Mouse (Mus musculus): ENCODE results near the gene Polq. TPM values are rescaled to one million over a fixed set of nuclear protein-coding genes. Genes with fewer than 3 reads are reported as not detected.

The Polq gene
- 9.4 and 12.2 TPM in 2 replicates for polyA plus RNA-seq (2015; fragmentation: Nextera tagmentation; extraction: Ambion mirVana)

DNA sequence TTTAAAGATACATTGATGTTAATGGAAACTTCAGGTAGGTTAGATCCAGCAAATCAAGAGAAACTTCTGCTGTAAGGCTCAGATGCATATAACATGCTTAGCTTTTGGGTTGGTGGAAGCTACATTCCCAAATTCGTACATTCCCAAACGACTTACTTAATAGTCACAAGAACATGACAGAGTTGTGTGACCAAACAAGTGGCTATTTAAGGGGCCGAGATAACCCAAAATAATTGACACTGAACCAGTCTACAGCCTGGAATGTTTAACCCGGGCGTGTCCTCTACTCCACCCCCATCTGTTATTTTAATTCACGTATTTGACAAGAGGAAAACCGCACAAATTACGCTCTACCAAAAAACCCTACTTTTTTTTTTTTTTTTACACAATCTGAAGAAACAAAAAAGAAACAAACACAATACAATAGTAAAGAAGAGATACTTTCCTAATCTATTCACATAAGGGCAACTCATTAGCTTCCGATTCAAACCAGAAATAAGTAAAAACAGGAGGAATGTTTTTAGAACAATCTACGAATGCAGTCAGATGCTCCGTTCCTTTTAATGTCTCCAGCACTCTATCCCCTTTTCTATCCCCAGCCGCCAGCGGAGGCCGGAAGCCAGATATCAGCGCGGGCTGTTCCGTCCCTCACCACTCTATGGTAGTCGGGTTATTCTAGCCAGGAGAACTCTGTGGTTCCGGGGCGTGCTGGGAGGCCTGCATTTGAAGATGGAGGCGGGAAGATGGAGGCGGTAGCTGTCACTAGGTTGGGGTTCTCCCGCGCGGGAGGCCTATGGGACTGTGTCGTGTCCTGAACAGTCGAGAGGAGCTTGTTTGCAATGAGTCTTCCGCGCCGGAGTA, at the start of gene Polq:
Gene Polq, plus strand, starts transcription at position 726 of the 861 bp plus-strand sequence.
- DNase-seq (peak; percentile 91), ATAC-seq (ENCODE audit: low read depth) (peak; percentile 98)
- WGBS (ENCODE audit: insufficient replicate concordance) = 3% methylated on average over 30 of the region's 30 CpGs
- peak within 1 kb of the TSS; percentile 71 for H3K4me2 ChIP-seq
- no peaks in the 10 kb centered on the region for H3K9me3 ChIP-seq (replicated peaks)
- H3K4me1 ChIP-seq (replicated peaks) = peaks cover 30% of the 10 kb centered on the region
- H3K27ac ChIP-seq = peak within 1 kb of the TSS; percentile 60
- H3K9ac ChIP-seq = peak within 1 kb of the TSS; percentile 92
- peaks cover 23% of the 10 kb centered on the region for H3K36me3 ChIP-seq
- H3K27me3 ChIP-seq = no peaks in the 10 kb centered on the region
- peak within 1 kb of the TSS; percentile 95 for H3K4me3 ChIP-seq (replicated peaks)

DNA sequence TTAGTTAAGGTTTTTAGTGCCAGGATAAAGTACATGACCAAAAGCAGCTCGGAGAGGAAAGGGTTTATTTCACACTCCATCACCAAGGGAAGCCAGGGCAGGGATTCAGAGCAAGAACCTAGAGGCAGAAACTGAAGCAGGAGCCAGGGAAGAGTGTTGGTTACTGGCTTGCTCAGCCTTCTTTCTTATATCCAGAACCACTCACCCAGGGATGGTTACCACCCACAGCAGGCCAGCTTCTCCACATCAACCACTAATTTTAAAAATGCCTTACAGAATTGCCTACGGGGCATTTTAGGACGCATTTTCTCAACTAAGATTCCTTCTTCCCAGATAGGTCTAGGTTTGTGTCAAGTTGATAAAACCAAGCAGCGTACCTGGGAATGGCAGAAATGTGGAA, 48.2 kb upstream of the Polq start:
- no peaks in the 10 kb centered on the region for H3K9me3 ChIP-seq (replicated peaks)
- no peak overlapping the region for H3K27ac ChIP-seq
- ATAC-seq (ENCODE audit: low read depth) (no peak), DNase-seq (no peak)
- H3K36me3 ChIP-seq = no peaks in the 10 kb centered on the region
- no peak overlapping the region for H3K4me3 ChIP-seq (replicated peaks)
- no peaks in the 10 kb centered on the region for H3K4me1 ChIP-seq (replicated peaks)
- 70% methylated on average over 4 of the region's 4 CpGs for WGBS (ENCODE audit: insufficient replicate concordance)
- no peak overlapping the region for H3K4me2 ChIP-seq
- H3K9ac ChIP-seq = no peak overlapping the region
- no peaks in the 10 kb centered on the region for H3K27me3 ChIP-seq

DNA sequence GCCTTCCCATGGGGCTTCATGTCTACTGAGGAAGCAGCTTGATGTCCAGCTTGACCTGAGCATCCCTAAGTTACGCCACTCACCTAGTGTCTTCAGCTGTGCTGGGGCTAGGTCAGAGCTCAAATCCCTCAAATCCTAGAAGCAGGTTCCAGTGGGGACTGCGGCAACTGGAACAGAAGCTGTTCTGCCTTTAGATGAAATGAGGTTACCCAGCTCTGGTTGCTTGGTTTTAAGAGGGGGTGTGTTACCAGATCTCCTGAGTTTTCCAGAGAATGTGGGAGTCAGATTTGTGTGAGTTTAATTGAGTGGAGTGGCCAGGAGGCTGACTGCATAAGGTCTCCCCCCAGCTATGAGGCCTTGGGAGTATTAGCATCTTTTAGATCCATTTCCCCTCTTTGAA, 32.5 kb upstream of the Polq start:
- Histone ChIP-seq H3K27ac (no peak overlapping the region), H3K9ac (no peak overlapping the region), H3K36me3 (no peaks in the 10 kb centered on the region), H3K4me3 (replicated peaks) (no peak overlapping the region), H3K27me3 (no peaks in the 10 kb centered on the region), H3K4me1 (replicated peaks) (no peaks in the 10 kb centered on the region), H3K9me3 (replicated peaks) (no peaks in the 10 kb centered on the region), H3K4me2 (no peak overlapping the region)
- DNase-seq = no peak
- WGBS (ENCODE audit: insufficient replicate concordance) = 84% methylated on average over 2 of the region's 2 CpGs
- no peak for ATAC-seq (ENCODE audit: low read depth)

DNA sequence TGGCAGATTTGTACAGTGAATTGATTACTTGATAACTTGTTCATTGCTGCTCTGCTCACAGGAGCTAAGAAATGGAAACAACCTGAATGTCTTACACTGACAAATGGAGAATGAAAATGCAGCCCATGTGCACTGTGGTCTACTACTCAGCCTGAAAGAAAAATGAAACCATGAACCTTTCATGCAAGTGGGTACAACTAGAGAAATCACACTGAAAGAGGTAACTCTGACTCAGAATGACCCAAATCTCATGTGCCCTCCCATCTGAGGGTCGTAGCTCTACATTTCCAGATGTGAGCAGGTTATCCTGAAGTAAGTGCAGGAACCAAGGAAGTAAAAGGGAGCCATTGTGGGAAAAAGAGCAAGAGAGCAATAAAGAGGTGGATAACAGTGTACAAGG, 27.8 kb upstream of the Polq start:
- Histone ChIP-seq H3K9ac (no peak overlapping the region), H3K9me3 (replicated peaks) (no peaks in the 10 kb centered on the region), H3K36me3 (no peaks in the 10 kb centered on the region), H3K27me3 (no peaks in the 10 kb centered on the region), H3K27ac (no peak overlapping the region), H3K4me3 (replicated peaks) (no peak overlapping the region), H3K4me2 (no peak overlapping the region), H3K4me1 (replicated peaks) (no peaks in the 10 kb centered on the region)
- DNase-seq = no peak
- WGBS (ENCODE audit: insufficient replicate concordance) = 73% methylated on average over 1 of the region's 1 CpGs
- ATAC-seq (ENCODE audit: low read depth) = no peak

DNA sequence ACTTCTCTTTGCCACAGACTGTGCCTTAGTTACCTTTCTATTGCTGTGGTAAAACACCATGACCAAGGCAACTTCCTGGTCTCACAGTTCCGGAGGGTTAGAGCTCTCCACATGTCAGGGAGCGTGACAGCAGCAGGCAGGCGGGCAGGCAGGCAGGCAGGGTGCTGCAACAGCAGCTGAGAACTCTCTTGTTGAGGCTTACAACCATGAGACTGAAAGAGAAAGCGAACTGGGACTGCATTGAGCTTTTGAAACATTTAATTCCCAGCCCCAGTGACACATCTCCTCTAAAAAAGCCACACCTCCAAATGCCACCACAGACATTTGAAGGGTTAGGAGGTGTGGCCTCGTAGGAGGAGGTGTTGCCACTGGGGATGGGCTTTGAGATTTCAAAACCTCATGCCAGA, 25.9 kb upstream of the Polq start:
- Histone ChIP-seq H3K4me3 (replicated peaks) (peak overlapping the region; percentile 21; the same call in 1 of the 2 replicates), H3K27ac (no peak overlapping the region), H3K4me2 (peak overlapping the region; percentile 39), H3K36me3 (no peaks in the 10 kb centered on the region), H3K27me3 (no peaks in the 10 kb centered on the region), H3K9me3 (replicated peaks) (no peaks in the 10 kb centered on the region), H3K9ac (no peak overlapping the region), H3K4me1 (replicated peaks) (no peaks in the 10 kb centered on the region)
- ATAC-seq (ENCODE audit: low read depth) = peak; percentile 66
- 26% methylated on average over 5 of the region's 5 CpGs for WGBS (ENCODE audit: insufficient replicate concordance)
- DNase-seq = peak; percentile 3

DNA sequence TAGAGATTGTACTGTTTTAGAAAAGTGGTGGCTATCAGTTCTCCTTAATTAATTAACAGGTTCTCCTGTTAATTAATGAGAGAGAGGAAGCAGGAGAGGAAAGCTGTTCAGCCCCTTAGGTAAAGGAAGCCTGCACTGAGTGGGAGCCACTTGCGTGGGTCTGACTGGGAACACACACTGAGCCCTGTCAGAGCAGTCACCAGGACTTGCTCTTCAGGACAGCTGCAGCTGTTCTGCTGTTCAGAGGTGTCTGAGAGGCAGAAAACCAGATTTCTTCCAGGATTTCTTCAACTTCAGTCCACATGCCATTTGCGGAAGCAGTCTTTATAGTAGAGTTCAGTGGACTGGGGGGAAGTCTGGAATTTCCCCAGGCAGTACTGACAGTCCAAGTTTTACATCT, 24.2 kb upstream of the Polq start:
- Histone ChIP-seq H3K27me3 (no peaks in the 10 kb centered on the region), H3K4me3 (replicated peaks) (no peak overlapping the region), H3K9me3 (replicated peaks) (no peaks in the 10 kb centered on the region), H3K27ac (no peak overlapping the region), H3K4me1 (replicated peaks) (no peaks in the 10 kb centered on the region), H3K36me3 (no peaks in the 10 kb centered on the region), H3K9ac (no peak overlapping the region), H3K4me2 (no peak overlapping the region)
- no peak for ATAC-seq (ENCODE audit: low read depth)
- 57% methylated on average over 2 of the region's 2 CpGs for WGBS (ENCODE audit: insufficient replicate concordance)
- no peak for DNase-seq

DNA sequence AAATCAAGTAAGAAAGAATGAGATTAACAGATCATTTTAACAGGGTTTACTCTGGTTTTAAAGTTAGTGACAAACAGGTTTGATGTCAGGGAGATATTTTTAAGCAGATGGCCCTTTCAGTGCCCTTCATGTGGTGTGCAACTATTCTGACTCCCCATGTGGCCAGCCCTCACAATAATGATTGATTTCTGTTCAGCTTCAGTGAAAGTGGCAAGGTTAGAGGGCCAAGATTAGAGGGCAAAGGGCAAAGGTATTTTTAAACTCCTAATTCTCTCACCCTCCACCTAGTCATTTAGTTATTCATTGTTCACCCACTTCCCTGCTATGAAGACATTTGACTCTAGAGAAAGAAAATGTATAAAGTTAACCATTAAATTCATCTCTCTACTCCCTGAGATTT, 23.5 kb upstream of the Polq start:
- no peak overlapping the region for H3K4me2 ChIP-seq
- H3K4me3 ChIP-seq (replicated peaks) = no peak overlapping the region
- ATAC-seq (ENCODE audit: low read depth) (no peak), DNase-seq (no peak)
- no peaks in the 10 kb centered on the region for H3K4me1 ChIP-seq (replicated peaks)
- no peaks in the 10 kb centered on the region for H3K27me3 ChIP-seq
- no peak overlapping the region for H3K9ac ChIP-seq
- no peaks in the 10 kb centered on the region for H3K9me3 ChIP-seq (replicated peaks)
- no peak overlapping the region for H3K27ac ChIP-seq
- no peaks in the 10 kb centered on the region for H3K36me3 ChIP-seq

DNA sequence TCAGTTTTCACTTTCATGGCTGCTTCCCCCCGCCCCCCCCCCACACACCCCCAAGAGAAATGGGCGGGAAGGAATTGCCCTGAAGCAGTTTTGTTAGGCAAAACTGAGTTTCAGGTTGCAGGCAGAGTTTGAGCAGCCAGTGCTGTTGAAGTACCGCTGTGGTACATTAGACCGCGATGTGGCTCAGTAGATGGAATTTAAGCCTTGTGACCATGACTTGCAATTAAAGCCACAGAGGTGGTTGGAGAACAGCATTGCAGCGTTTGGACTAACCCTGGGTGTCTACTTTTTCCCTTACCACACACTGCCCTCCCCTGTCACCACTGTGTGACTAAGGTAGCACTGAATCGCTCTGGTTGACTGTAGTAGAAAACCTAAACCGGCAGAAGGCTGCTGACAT, 22.1 kb upstream of the Polq start:
- H3K4me1 ChIP-seq (replicated peaks) = no peaks in the 10 kb centered on the region
- 61% methylated on average over 8 of the region's 8 CpGs for WGBS (ENCODE audit: insufficient replicate concordance)

DNA sequence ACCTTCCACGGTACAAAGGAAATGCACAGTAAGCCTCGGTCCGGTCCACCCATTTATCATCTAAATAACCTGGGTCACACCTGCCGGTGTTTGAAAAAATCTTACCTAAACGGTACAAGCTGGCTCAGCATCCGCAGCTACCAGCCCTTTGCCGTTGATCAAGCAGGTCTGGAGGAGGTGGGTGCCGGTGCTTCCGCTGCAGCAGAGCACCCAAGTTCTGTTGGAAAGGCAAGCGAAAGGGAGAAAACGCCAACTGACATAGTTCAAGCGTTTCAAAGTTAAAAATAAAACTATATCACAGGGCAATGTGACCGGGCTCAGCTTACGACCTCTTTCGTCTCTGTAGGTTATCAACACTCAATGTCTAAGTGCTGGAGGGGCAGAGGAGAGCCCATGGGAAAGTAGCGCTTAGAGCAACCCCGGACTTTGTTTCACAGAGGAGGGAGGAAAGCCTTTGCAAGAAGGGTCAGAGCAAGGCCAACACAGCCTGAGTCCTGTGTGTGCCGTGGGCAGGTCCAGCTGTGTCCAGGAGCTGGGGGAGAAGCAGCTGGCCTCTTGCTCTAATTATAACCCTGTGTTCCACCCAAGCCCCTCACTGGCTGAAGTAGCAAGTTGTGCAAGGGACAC, 21.5 kb upstream of the Polq start, which contains the start of gene Fbxo40:
Gene Fbxo40, minus strand, starts transcription at position 469 of the 627 bp plus-strand sequence.
- H3K4me3 ChIP-seq (replicated peaks) = no peak within 1 kb of the TSS
- DNase-seq = no peak
- no peaks in the 10 kb centered on the region for H3K36me3 ChIP-seq

More for the DNA sequence above, 22.1 kb upstream of the Polq start:
- no peak overlapping the region for H3K27ac ChIP-seq
- DNase-seq = no peak
- no peaks in the 10 kb centered on the region for H3K27me3 ChIP-seq
- H3K4me2 ChIP-seq = no peak overlapping the region
- H3K36me3 ChIP-seq = no peaks in the 10 kb centered on the region
- no peak for ATAC-seq (ENCODE audit: low read depth)
- no peak overlapping the region for H3K4me3 ChIP-seq (replicated peaks)
- no peak overlapping the region for H3K9ac ChIP-seq
- H3K9me3 ChIP-seq (replicated peaks) = no peaks in the 10 kb centered on the region

DNA sequence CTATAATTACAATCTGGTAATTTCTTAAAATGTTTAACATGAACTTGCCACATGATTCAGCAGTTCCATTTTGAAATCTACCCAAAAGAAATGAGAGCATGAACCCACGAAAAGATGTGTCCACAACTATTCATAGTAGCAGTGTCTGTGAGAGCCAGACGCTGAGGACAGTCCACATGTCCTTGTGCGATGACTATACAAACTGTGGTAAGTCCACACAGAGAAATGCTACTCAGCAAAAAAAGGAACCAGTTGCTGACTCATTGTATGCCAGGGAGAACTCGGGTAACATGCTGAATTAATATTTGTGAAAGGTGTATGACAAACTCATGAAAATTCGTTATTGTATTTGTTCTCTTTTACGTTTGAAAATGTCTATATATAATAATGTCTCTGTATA, 13.9 kb upstream of the Polq start:
- 41% methylated on average over 6 of the region's 6 CpGs for WGBS (ENCODE audit: insufficient replicate concordance)
- no peak overlapping the region for H3K27ac ChIP-seq
- no peak for ATAC-seq (ENCODE audit: low read depth)

More for the DNA sequence above, 21.5 kb upstream of the Polq start, which contains the start of gene Fbxo40:
- Histone ChIP-seq H3K27me3 (no peaks in the 10 kb centered on the region), H3K9me3 (replicated peaks) (no peaks in the 10 kb centered on the region), H3K9ac (no peak within 1 kb of the TSS), H3K4me2 (no peak within 1 kb of the TSS), H3K4me1 (replicated peaks) (no peaks in the 10 kb centered on the region), H3K27ac (no peak within 1 kb of the TSS)
- no peak for ATAC-seq (ENCODE audit: low read depth)
- 68% methylated on average over 18 of the region's 18 CpGs for WGBS (ENCODE audit: insufficient replicate concordance)

DNA sequence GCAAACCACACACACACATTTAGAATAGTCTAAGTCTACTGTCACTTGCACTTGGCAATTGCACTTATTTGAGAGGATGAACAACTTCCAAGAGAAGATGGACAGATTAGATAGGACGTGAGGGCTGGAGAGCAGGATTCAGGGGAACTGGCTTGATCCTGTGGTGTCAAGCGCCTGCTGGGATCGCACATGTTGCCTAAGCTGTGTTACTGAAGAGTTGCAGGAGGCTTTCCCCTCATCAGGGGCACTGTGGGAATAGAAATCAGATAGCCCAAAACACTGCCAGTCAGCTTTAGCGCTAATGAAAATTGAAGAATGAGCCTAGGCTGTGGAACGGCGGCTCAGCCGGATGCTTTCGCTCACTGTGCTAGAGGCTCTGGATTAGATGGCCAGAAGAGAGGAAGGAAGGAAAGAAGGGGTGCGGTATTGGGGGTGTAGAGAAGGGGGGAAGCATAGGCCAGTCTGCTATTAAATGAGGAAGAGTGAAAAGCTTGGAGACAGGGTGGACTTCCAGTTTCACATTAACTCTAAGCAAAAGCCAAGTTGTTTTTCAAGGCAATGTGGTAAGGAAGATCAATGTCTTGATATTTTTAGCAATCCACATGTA, 12.1 kb upstream of the Polq start:
- no peaks in the 10 kb centered on the region for H3K9me3 ChIP-seq (replicated peaks)
- DNase-seq = no peak
- no peaks in the 10 kb centered on the region for H3K36me3 ChIP-seq
- no peak overlapping the region for H3K27ac ChIP-seq
- no peak for ATAC-seq (ENCODE audit: low read depth)
- WGBS (ENCODE audit: insufficient replicate concordance) = 47% methylated on average over 9 of the region's 9 CpGs
- no peak overlapping the region for H3K9ac ChIP-seq
- H3K4me1 ChIP-seq (replicated peaks) = no peaks in the 10 kb centered on the region
- no peak overlapping the region for H3K4me2 ChIP-seq
- H3K27me3 ChIP-seq = no peaks in the 10 kb centered on the region
- H3K4me3 ChIP-seq (replicated peaks) = no peak overlapping the region

More for the DNA sequence above, 13.9 kb upstream of the Polq start:
- H3K4me1 ChIP-seq (replicated peaks) = no peaks in the 10 kb centered on the region
- no peaks in the 10 kb centered on the region for H3K9me3 ChIP-seq (replicated peaks)
- no peaks in the 10 kb centered on the region for H3K36me3 ChIP-seq
- H3K4me2 ChIP-seq = no peak overlapping the region
- no peak overlapping the region for H3K9ac ChIP-seq
- no peaks in the 10 kb centered on the region for H3K27me3 ChIP-seq
- no peak for DNase-seq
- H3K4me3 ChIP-seq (replicated peaks) = no peak overlapping the region

Measured in liver, embryonic 13.5 days (tissue).